Mouse (Mus musculus): ENCODE data around the gene Borcs8.

Borcs8 gene

GRCm38 (mm10) chr8:70139026-70139857 lies at the start of gene Borcs8, which contains the start of the genes Rfxank and Mef2b:
TSS of gene Borcs8 (plus strand) at chr8:70139499.
TSS of gene Rfxank (minus strand) at chr8:70139154.
TSS of gene Mef2b (plus strand) at chr8:70139711.
- peak; percentile 100 for DNase-seq

DNA sequence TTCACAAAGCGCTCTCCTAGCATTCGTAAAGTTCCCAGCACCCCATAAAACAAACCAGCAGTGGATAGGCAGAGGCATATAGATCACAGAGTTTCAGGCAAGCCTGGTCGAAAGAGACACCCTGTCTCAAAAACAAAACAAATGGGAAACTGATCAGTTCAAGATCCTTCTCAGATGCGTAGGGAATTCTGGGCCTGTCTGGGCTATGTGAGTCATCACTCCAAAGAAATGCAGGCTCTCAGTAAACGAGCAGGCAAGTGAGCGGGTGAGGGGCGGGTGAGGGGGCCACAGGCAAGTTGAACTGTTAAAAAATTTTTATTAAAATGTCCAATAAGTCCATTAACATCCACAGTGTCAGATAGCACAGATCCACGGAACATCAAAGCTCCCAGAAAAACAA lies 46.5 kb upstream of the Borcs8 start:
- no peak for DNase-seq

DNA sequence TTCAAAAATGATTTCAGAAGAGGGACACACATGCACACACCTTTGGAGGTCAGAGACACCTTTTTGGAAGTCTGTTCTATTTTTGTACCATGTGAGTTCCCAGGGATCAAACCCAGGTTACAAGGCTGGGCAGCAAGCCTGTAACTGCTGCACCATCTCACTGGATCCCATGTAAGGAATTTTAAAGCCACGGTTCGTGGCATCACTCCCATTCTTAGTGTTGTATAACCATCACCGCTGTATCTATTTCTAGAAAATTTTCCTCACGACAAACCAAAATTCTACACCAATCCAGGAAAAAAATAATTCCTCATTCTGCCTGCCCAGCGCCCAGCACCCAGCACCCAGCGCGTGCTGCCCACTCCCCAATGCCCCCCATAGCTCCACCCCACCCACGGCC lies 40.0 kb upstream of the Borcs8 start:
- DNase-seq, result no peak

DNA sequence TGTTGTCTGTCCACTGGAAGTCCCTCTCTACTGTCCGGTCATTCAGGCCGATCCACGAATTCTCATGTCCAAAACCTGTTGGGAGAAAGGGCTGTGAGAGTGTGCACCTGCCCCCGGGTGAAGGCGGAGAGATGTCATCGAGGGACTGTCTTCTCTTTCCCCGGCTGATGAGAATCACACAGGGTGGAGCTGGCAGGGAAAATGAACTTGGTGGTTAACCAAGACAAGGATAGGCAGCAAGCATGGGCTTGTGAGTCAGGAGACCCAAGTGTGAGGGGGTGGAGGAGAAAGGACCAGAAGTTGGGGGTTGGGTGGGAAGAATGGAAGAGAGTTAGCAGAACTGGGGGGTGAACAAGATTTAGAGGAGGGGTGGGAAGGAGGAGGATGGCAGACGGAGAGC lies 39.1 kb upstream of the Borcs8 start:
- no peak for DNase-seq

- peak; percentile 38 for DNase-seq
Observed at GRCm38 (mm10) chr8:70104506-70104905, 34.8 kb upstream of the Borcs8 start.

GRCm38 (mm10) chr8:70104922-70105321 lies 34.4 kb upstream of the Borcs8 start:
- no peak for DNase-seq

DNA sequence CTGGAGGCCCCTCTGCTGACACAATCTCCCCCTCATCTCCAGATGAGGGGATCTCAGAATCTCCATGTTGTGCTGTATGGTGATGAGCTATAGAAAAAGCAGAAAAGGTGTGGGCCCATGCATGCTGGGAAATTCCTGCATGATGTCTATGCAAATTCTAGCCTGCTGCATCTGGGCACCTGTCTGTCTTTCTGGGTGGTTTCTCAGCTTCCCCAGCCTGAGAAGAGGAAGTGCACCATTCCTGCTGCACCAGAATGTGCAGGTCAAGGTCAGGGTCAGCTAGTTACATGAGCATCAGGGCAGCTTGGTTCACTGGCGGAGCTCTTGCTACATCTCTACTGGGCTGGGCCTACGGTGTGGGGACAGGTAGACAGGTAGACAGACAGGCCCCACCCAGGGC lies 28.8 kb upstream of the Borcs8 start:
- no peak for DNase-seq

GRCm38 (mm10) chr8:70111192-70111795 lies 28.0 kb upstream of the Borcs8 start:
- DNase-seq, result no peak

DNA sequence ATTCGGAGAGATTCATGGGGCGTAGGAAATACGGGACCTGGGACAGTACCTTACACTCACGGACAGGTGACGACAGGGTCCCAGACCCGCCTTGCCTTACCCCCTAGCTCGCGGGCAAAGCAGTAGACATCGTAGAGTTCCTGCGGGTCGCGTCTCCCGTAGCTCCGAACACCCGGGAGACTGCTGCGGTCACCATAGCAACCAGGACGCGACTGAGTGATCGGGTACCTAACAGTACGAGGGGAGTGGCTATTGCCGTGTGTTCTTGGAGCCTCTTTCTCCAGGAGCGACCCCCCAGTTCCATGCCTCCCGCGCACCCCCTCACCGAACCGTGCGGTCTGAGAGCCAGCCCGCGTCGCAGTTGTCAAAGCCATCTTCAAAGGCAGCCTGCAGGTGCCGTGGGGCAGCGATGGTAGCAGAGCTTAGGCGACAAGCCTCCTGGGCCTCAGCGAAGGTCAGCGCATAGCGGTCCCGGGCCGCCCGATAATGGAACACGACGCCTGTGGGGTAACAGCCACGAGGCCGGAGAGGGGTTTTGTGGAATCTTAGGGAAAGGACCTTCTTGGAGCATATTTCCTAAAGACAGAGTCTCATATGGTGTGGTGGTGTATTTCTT lies 26.8 kb upstream of the Borcs8 start:
- DNase-seq, result no peak

DNA sequence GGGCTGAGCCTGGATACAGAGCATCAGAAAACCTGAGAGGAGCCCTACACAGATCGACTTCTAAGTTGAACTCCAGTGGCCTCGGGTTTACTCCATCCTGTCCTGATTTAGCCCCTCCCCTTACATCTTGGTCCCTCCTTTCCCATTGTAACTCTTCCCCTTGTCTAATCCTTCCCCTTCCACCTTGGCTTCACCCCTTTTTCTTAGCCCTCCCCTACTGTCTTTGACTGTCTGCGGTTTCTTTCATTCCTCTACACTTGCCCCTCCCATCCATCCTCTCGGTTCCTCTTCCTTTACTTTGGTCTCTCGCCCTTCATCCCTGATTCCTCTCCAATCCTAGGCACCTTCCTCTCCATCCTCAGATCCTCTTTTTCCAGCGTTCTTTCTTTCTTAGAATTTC lies 24.8 kb upstream of the Borcs8 start:
- no peak for DNase-seq

GRCm38 (mm10) chr8:70114892-70115291 lies 24.4 kb upstream of the Borcs8 start:
- no peak for DNase-seq

- DNase-seq, result peak; percentile 28
Observed at GRCm38 (mm10) chr8:70117611-70118010, 21.7 kb upstream of the Borcs8 start.

DNA sequence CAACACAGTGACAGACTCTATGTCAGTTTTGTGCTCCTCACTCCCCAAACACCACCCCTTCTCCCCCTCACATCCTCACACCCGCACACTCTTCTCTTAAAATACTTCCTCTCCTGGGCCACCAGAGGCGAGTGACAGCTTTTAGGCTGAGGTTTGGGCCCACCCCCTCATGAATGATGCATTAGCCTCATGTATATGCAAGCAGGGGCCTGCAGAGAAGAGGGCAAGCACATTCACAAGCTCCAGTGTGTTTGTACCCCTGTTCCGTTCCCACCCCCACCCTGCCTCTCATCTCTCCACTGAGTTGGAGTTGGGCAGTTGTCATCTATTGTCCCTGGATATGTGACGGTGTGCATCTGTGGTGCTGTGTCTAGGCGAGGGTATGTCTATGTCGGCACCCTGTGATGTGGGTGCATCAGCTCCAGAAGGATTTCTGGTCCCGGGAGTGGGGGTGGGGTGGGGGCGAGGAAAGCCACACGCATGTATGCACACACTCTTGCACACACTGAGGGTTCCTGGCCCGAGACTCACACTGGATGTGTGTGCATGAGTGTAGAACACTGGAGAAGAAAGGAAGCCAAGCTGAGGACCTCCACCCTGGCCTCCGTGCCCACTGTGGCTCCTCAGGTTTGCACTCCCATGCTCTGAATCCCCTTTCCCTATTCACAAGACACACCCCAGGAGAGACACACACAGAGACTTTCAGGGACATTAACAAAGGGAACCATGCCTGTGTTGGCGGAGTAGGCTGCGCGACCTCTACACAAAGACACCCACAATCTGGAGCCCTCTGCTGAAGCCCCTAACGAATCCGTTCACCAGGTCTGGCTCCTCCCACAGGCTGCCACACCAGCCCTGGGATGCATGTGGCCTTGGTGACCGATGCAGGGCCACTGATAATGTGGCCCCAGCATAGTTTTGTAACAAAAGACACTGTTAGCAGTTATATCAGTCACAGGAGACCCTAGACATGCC lies 20.3 kb upstream of the Borcs8 start:
- no peak for DNase-seq

DNA sequence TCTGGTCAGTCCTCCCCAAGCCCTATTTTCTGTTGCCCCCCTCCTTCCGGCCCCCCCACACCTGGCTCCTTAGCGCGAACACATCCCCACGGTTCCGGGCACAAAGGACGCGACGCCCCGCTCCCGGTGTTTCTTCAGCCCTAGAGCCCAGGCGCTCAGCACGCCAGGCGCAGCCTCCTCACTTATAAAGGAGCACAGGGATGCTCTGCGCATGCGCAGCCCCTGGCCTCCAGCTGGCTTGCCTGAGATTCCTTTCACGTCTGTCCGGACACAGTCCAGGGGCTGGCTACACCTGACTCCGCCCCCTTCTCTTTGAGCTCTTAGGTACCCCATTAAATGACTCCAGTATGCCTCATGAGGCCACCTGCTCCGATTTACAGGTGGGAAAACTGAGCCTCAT lies 18.6 kb upstream of the Borcs8 start, which contains the start of gene Ncan:
Ncan (minus strand) TSS at position 207 of the 400 bp plus-strand sequence.
- DNase-seq, result peak; percentile 79

DNA sequence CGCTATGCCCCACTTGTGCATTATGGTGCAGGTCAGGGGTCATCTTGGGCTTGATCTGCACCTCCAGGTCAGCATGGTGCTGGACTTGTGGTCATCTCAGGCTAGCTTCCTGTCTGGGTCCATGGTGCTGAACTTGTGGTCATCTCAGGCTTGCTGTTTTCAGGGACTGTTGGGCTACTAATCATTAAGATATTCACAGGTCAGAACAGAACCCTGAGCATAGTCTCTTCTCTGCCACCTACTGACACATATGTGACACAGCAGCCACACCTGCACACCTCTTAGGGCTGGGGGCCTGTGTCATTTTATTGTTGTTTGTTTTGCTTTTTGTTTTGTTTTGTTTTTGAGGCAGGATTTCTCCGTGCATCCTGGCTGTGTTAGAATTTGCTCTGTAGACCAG lies 16.4 kb upstream of the Borcs8 start:
- no peak for DNase-seq

GRCm38 (mm10) chr8:70124992-70125391 lies 14.3 kb upstream of the Borcs8 start:
- no peak for DNase-seq

- peak; percentile 49 for DNase-seq
Observed at GRCm38 (mm10) chr8:70128435-70128834, 10.9 kb upstream of the Borcs8 start.

DNA sequence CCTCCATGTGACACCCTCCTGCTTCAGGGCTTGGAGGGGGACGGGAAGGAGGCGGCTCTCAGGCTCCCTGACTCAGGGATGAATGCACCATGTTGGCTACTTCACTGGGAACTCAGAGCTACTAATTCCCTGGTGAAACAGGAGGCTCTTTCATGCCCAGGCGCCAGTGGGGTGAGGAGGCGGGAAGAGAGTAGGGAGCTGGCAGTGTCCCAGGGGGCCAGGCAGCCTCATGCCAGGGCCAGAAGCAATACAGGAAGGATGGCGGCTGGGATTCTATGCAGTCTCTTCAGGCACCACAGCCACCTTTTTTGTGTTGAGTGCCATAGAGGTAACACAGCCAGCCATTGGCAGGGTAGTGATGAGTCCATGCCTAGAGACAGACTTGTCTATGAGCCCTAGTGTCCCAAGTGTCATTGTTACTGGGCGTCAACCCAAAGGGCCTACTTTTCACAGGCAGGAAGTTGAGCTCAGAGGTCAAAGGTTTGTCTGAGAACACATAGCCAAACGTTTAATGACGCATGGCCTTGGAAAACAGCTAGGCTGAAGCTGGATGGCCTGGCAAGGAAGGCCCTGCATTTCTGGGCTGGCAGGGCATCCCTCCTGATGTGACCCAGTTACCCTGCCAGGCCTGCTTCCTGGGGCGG lies 9.9 kb upstream of the Borcs8 start:
- peak; percentile 25 for DNase-seq

GRCm38 (mm10) chr8:70130066-70130465 lies 9.2 kb upstream of the Borcs8 start:
- DNase-seq, result no peak

DNA sequence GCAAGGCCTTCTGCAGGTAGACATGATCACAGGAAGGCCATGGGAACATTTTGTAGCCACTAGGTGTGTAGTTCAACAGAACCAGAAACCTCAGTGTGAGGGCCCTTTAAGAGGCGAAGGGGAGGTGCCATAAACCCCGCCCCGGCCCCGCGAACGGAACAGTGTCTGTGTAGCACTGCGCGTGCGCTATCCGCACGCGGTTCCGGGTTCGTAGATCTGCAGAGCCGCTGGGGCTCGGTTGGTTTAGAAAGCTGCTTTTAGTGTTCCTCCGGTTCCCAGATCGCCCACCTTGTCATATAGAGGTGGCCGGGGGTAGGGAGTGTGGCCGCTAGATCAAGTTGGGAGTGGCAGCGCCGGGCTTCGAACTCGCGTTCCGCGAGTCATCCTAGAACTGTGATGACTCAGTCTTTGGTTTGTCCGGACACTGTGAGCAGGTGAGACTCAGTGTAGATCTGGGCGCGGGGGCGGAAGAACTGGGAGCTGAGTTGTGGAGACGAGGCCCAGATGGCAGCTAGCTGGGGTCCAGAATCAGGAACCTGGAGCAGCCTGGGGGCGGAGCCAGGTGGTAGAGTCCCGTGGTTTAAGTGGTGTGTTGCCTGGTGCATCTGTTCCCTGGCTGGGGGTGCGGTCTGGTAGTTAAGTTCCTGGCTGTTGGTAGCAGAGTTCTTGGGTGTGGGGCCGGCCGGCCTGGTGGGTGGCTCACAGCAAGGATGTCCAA lies 8.0 kb upstream of the Borcs8 start, which contains the start of gene Nr2c2ap:
Nr2c2ap (plus strand) TSS at position 168 of the 718 bp plus-strand sequence.
- peak; percentile 89 for DNase-seq

- DNase-seq, result no peak
Observed at GRCm38 (mm10) chr8:70134086-70134485, 5.2 kb upstream of the Borcs8 start.

All from kidney, postnatal 14 days (tissue).